ENCODE assay signal across 8 mouse cellular contexts in the genomic region with DNA sequence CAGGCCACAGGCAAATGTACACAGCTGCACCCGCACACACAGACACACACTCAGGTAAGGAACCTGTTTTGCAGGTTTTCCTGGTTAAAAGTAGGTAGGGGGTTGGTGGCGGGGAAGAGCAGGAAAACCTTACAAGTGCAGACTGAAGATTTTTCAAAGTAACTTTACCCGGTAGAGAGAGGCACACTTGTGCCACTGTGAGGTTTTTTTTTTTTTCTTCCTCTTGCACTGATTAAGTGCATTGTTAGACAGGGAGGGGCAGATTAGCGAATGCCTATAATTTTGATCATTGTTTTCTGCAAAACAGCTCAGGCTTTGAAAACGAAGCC.
DNase-seq lines count a peak whose midpoint lies in the region; ATAC-seq and TF ChIP-seq lines count a peak whose summit lies in the region.

No protein-coding gene starts in this region.

- peak overlapping the region; percentile 16 for H3K4me3 ChIP-seq in hindbrain, postnatal 0 days (ENCODE audit: low read length)
- peak overlapping the region; percentile 45 for H3K4me3 ChIP-seq in lung, adult 2 months (replicated peaks; ENCODE audit: extremely low read depth, low read depth, low read length)

- H3K9ac ChIP-seq in hindbrain, postnatal 0 days (replicated peaks; ENCODE audit: low read length) = no peak overlapping the region

- H3K27me3 ChIP-seq in hindbrain, postnatal 0 days (ENCODE audit: insufficient read depth, low read length) = no peaks in the 10 kb centered on the region

- ATAC-seq in hindbrain, postnatal 0 days = peak; percentile 35; the same call in 1 of the 2 replicates

- DNase-seq in urinary bladder, postnatal 14 days (ENCODE audit: low spot score) = peak; percentile 69
- no peak for DNase-seq in urinary bladder, postnatal 10 days (ENCODE audit: low spot score)
- DNase-seq in hindbrain, postnatal 0 days (ENCODE audit: low spot score) = no peak
- DNase-seq in lung, adult 2 months = peak; percentile 46
- peak; percentile 47 for DNase-seq in yolk sac, embryonic 10.5 days (ENCODE audit: low spot score)
- no peak for DNase-seq in left cerebral cortex, adult 8-10 months (ENCODE audit: low spot score in 2 of 2)
- no peak for DNase-seq in right cerebral cortex, postnatal 14 days
- DNase-seq in cerebellum, adult 11 months = no peak

- no peak for TF ChIP-seq CTCF in hindbrain, postnatal 0 days (IDR thresholded peaks at IDR 0.05; ENCODE audit: low read depth)
- TF ChIP-seq CTCF in lung, adult 2 months (IDR thresholded peaks at IDR 0.05; ENCODE audit: insufficient read depth, low read length) = no peak

- H3K27ac ChIP-seq in hindbrain, postnatal 0 days = no peak overlapping the region

- TF ChIP-seq POLR2A in lung, adult 2 months (IDR thresholded peaks at IDR 0.05; ENCODE audit: borderline replicate concordance, extremely low read depth, low read depth, low read length) = no peak

- H3K36me3 ChIP-seq in hindbrain, postnatal 0 days (ENCODE audit: insufficient read depth, low read length) = no peaks in the 10 kb centered on the region

- peak overlapping the region; percentile 52 for H3K4me2 ChIP-seq in hindbrain, postnatal 0 days (ENCODE audit: low read depth, low read length)

- WGBS in hindbrain, postnatal 0 days = 12% methylated on average over 5 of the region's 5 CpGs
- WGBS in lung, adult 2 months = 16% methylated on average over 5 of the region's 5 CpGs

- peaks cover 8% of the 10 kb centered on the region; the same call in 1 of the 2 replicates for H3K4me1 ChIP-seq in hindbrain, postnatal 0 days (ENCODE audit: insufficient read depth, low read length)
- H3K4me1 ChIP-seq in lung, adult 2 months (ENCODE audit: control insufficient read depth, insufficient read depth, low read length) = peaks cover 12% of the 10 kb centered on the region

- H3K9me3 ChIP-seq in hindbrain, postnatal 0 days (ENCODE audit: low read length) = no peaks in the 10 kb centered on the region

Comparison
In these comparisons a context has a peak if more than half of its experiments do, and no peak if none do; other contexts are left out.
1. DNase-seq: peak in urinary bladder, postnatal 14 days (single experiment), lung, adult 2 months (single experiment) and yolk sac, embryonic 10.5 days (single experiment); none in urinary bladder, postnatal 10 days (single experiment), hindbrain, postnatal 0 days (single experiment), left cerebral cortex, adult 8-10 months (0 of 2), right cerebral cortex, postnatal 14 days (single experiment) and cerebellum, adult 11 months (single experiment).